Mouse (Mus musculus) MEL (cell line): ENCODE results near the gene Txnip.

Source experiments
- CHD1 ChIP-seq: IDR thresholded peaks from 2 replicates; pipeline ENCODE4 v1.6.1; 2012; ENCODE audit warnings: low read depth, mild to moderate bottlenecking, inconsistent platforms, low read length, improper control_type of control experiment
- CTCF ChIP-seq, 3 experiments: IDR thresholded peaks in 2 of 3; conservative IDR thresholded peaks in 1 of 3; 2 replicates each; pipeline ENCODE4 v1.5.1; 2011 to 2012; ENCODE audit warnings: low read length in 3 of 3, low read depth in 2 of 3, mild to moderate bottlenecking in 2 of 3, improper control_type of control experiment in 1 of 3, inconsistent platforms in 1 of 3, mixed read lengths in 1 of 3, moderate library complexity in 1 of 3; ENCODE audit not compliant: control insufficient read depth in 1 of 3, insufficient read depth in 1 of 3, poor library complexity in 1 of 3, severe bottlenecking in 1 of 3
- EP300 ChIP-seq, 2 experiments: IDR thresholded peaks; 2 replicates each; pipeline ENCODE4 v1.6.1; 2011; ENCODE audit warnings: improper control_type of control experiment in 2 of 2, low read length in 2 of 2, low read depth in 1 of 2, mild to moderate bottlenecking in 1 of 2
- GATA1 ChIP-seq: IDR thresholded peaks from 2 replicates; pipeline ENCODE4 v1.6.1; 2011; ENCODE audit warnings: low read depth, low read length, improper control_type of control experiment
- JUND ChIP-seq: IDR thresholded peaks from 2 replicates; pipeline ENCODE4 v1.6.1; 2011; ENCODE audit warnings: low read depth, mild to moderate bottlenecking, improper control_type of control experiment, low read length
- MAFK ChIP-seq: IDR thresholded peaks from 2 replicates; pipeline ENCODE4 v1.6.1; 2011; ENCODE audit warnings: low read depth, mild to moderate bottlenecking, low read length, improper control_type of control experiment, borderline replicate concordance
- MAX ChIP-seq: IDR thresholded peaks from 2 replicates; pipeline ENCODE4 v1.6.1; 2011; ENCODE audit warnings: low read length, improper control_type of control experiment
- MAZ ChIP-seq: IDR thresholded peaks from 2 replicates; pipeline ENCODE4 v1.6.1; 2012; ENCODE audit warnings: low read depth, mild to moderate bottlenecking, inconsistent platforms, low read length, improper control_type of control experiment
- POLR2A ChIP-seq, 2 experiments: IDR thresholded peaks; 2 replicates each; pipeline ENCODE4 v1.6.1; 2011 to 2012; ENCODE audit warnings: low read length in 2 of 2, mild to moderate bottlenecking in 2 of 2, control low read depth in 1 of 2, improper control_type of control experiment in 1 of 2, low read depth in 1 of 2, moderate library complexity in 1 of 2; ENCODE audit not compliant: control insufficient read depth in 1 of 2, insufficient read depth in 1 of 2, poor library complexity in 1 of 2
- ZC3H11A ChIP-seq: IDR thresholded peaks from 2 replicates; pipeline ENCODE4 v1.6.1; 2012; ENCODE audit warnings: low read depth, mild to moderate bottlenecking, inconsistent platforms, low read length, improper control_type of control experiment

- TF ChIP-seq POLR2A (IDR thresholded peaks at IDR 0.05; ENCODE audit: control insufficient read depth in 1 of 2, insufficient read depth in 1 of 2, low read depth in 1 of 2, low read length in 2 of 2, poor library complexity in 1 of 2), result no peak
- TF ChIP-seq MAX, result no peak
- TF ChIP-seq CHD1, result no peak
- TF ChIP-seq CTCF (IDR thresholded peaks at IDR 0.05 in 2 of 3, conservative IDR thresholded peaks at IDR 0.05 in 1 of 3; ENCODE audit: control insufficient read depth in 1 of 3, insufficient read depth in 1 of 3, low read depth in 2 of 3, low read length in 3 of 3, poor library complexity in 1 of 3, severe bottlenecking in 1 of 3), result peak in 2 of 3 experiments; percentile 33 to 40; a peak in 5 of 6 replicates
- TF ChIP-seq MAZ, result no peak
- TF ChIP-seq JUND, result no peak
- TF ChIP-seq EP300 (IDR thresholded peaks at IDR 0.05; ENCODE audit: low read depth in 1 of 2, low read length in 2 of 2), result no peak
- no peak for TF ChIP-seq ZC3H11A
- TF ChIP-seq MAFK, result no peak
- TF ChIP-seq GATA1, result no peak
Observed at GRCm38 (mm10) chr3:96532050-96532449, 25.7 kb upstream of the Txnip start.
